Mouse (Mus musculus) layer of hippocampus, postnatal 14 days (tissue): ENCODE measurements around the gene Kif5c. TPM values are rescaled to one million over a fixed set of nuclear protein-coding genes. Genes with fewer than 3 reads are reported as not detected.
A peak's percentile ranks its signal among the peaks of the same experiment; 100 is the strongest.

Source experiments
- DNase-seq, 2 experiments: peaks; one replicate each; pipeline ENCODE4 v3.0.0; 2021 to 2022; ENCODE audit warnings: low spot score in 2 of 2, mixed read lengths in 1 of 2
- total RNA-seq, 2 experiments: library from RNA; stranded (reverse); gene quantifications; 2 replicates each; pipeline ENCODE4 v1.2.3; 2021

Kif5c gene
- total RNA-seq, 2 experiments from 2014 or later = 557 to 563 TPM

- DNase-seq = peak; percentile 66 to 78
These were observed 1.6 kb downstream of the Kif5c start for GRCm38 (mm10) chr2:49620626-49621117.

- no peak for DNase-seq
These were observed 2.1 kb downstream of the Kif5c start for GRCm38 (mm10) chr2:49621234-49621633.

DNA sequence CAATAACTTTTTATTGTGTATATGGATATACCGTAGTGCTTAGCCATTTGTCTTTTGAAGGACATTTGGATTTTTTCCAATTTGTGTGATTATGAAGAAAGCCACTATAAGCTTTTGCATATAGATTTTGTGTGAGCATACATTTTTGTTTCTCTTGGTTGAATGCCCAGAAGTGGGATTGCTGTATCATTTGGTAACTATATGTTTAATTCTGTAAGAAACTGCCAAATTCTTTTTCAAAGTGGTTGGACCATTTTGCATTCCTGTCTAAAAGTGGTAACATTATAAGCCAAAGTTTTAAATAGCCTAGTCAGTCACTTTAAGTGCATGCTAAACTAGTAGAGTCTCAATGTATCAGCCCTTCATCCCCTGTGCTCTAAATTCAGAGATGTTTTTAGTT is 6.5 kb downstream of the Kif5c start:
- no peak for DNase-seq

GRCm38 (mm10) chr2:49627611-49628010 is 8.5 kb downstream of the Kif5c start:
- DNase-seq = no peak

- peak in 1 of 2 experiments; percentile 50 for DNase-seq
These were observed 9.1 kb downstream of the Kif5c start for GRCm38 (mm10) chr2:49628094-49628705.

DNA sequence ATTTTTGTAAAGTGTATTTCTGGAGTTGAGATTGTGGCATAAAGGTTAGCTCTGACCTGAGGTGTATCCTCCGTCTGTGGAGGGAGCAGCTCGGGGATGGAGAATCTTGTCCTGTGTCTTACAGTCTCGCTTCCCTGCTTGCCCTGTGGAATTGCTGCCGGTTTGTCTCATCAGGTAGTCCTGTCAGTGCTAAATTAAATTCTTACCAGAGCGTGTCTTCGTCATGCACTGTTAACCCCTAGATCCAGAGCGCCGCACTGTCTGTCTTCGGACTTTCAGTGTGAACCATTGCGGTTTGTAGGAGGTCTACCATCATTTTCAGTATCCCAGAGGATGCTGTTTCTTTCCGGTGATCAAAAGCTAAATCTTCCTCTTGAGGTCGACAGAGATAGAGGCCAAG is 10.1 kb downstream of the Kif5c start:
- DNase-seq = no peak

GRCm38 (mm10) chr2:49630636-49631035 is 11.5 kb downstream of the Kif5c start:
- DNase-seq = no peak

DNA sequence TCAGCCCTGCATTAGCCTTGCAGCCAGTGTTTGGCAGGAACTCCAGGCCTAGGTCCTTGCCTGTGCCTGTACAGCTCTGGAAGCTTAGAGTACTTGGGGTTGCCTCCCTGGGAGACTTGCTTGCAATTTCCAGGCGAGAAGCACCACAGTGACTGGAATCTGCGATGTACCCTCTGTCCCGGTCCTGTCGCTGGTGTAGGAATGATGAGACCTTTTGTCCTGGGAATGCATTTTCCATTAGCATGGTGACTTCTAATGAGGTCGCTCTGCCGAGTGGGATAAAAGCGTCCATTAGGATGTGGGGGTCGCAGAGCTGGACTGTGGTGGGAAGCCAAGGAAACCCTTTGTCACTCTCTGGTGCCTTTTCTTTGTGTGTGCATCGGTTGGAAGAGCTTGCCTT is 14.1 kb downstream of the Kif5c start:
- DNase-seq = no peak

GRCm38 (mm10) chr2:49642761-49643160 is 23.7 kb downstream of the Kif5c start:
- peak in 1 of 2 experiments; percentile 59 for DNase-seq

DNA sequence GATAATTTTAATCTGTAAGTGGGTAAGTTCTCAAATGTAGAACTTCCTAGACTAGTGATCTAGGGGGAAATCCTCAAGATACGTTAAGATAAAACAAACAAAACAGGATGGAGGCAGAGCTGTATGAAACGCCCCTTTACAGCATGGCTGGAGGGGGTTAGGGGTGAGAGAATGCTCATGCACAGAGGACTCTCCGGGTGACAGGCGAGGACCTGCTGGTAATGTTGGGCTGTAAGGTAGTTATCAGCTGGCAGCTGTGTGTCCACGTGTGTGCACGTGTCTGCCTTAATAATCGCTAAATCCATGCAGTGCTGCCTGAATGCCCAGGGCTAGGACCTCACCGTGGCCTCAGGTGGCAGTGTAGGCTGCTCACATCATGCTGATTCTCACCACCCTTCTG is 24.7 kb downstream of the Kif5c start:
- no peak for DNase-seq

- DNase-seq = no peak
These were observed 28.5 kb downstream of the Kif5c start for GRCm38 (mm10) chr2:49647591-49647990.

- DNase-seq = no peak
These were observed 29.2 kb downstream of the Kif5c start for GRCm38 (mm10) chr2:49648344-49648743.

DNA sequence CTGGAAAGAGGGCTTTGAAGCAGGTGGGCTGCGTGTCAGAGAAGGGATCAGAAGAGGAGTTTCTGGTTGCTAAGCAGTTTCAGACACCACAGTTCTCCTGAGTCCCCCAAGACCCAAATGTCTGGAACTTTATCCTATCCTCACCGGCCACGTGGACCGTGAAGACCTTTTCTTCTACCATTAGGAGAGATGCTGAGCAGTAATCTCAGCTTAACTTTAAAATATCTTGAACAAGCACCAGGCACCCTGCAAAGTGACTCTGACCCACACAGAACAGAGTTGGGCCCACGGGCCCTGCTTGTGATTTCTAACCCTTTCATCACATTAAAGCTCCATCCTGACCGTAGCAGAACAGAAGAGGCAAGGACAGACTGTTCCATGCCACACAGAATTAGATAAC is 29.7 kb downstream of the Kif5c start:
- no peak for DNase-seq

DNA sequence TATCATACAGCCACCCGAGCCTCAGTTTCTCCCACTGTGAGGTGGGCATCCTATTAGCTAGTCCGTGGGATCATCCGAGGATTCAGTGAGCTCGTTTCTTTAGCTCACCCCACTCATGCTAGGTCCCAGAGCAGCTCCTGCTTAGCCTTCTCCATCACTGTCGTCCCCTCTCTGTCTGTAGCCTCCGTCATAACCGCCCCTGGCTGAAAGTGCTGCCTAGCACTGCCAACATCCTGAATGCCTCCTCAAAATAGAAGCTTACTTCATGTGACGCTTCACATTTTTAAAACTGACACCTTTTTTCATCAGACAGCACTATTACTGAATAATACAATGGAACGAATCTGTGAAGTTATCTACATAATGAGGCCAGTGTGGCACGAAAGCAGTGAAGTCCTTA is 30.1 kb downstream of the Kif5c start:
- DNase-seq = no peak

GRCm38 (mm10) chr2:49651737-49652136 is 32.6 kb downstream of the Kif5c start:
- no peak for DNase-seq

DNA sequence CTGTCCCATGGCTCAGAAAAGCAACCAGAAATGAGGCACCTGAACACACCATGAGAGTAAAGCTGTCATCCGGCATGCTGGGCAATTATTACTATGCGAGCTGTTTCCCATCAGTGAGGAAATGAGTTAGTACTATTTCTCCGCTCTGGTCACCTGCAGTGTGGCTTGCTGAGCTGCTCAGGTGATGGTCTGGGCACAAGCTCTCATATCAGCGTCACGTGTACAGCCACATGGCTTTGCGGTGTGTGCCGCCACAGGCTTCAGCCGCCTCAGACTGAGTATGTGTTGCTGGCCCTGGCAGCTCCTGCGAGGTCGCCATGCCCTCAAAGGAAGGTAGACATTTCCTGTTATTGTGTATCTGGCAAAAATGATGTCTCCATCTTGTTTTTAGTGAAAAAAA is 35.5 kb downstream of the Kif5c start:
- no peak for DNase-seq

DNA sequence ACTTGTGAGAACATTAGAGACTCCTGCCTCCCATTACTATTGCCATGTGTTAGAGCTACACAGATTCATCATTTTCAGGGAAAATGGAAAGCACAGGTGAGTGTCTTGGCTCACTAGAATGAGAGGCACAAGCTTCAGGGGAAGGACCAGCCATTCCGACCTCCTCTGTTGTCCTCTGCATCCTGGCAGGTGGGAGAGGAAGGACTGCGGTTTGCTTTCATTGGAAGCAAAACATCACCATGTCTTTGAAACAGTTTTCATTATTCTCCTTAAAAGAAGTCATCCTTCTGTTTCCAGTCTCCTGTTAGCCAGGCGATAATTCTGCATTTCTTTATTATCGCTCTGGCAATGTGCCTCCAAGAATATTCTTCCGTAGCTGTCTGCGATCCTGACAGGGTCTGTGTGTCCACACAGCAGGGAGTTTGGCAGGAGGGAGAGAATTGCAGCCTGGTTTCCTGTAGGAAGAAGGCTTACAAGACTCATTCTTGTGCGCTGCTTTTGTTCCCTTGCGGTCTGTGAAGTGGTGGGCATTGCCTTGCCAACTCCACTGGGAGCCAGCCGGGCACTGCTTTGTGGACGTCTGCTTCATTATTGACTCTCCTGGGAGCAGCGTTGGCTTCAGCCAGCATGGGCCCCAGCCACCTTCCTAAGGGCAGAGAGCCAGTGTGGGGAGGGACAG is 36.2 kb downstream of the Kif5c start:
- peak; percentile 45 to 76 for DNase-seq

- DNase-seq = no peak
These were observed 36.7 kb downstream of the Kif5c start for GRCm38 (mm10) chr2:49655874-49656195.

GRCm38 (mm10) chr2:49656988-49657387 is 37.9 kb downstream of the Kif5c start:
- no peak for DNase-seq

- no peak for DNase-seq
These were observed 38.6 kb downstream of the Kif5c start for GRCm38 (mm10) chr2:49657666-49658065.

- DNase-seq = no peak
These were observed 39.9 kb downstream of the Kif5c start for GRCm38 (mm10) chr2:49658988-49659387.

DNA sequence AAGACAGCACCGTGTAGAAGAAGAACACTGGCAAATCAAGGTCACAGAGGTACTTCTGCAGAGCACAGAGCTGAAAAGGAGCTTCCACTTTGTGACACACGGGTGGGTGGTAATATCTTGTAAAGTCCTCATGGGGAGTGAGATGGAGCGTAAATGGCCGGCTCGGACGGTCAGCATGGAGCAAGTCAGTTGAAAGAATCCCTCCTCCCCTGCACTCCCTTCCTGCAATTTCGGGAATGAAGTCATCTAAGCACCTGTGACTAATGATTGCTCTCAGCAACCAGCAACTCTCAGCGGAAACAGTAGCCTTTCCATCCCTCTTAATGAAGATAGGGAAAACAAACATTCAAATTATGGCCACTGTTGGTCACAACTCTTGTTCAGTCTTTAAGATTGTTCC is 40.9 kb downstream of the Kif5c start:
- no peak for DNase-seq

DNA sequence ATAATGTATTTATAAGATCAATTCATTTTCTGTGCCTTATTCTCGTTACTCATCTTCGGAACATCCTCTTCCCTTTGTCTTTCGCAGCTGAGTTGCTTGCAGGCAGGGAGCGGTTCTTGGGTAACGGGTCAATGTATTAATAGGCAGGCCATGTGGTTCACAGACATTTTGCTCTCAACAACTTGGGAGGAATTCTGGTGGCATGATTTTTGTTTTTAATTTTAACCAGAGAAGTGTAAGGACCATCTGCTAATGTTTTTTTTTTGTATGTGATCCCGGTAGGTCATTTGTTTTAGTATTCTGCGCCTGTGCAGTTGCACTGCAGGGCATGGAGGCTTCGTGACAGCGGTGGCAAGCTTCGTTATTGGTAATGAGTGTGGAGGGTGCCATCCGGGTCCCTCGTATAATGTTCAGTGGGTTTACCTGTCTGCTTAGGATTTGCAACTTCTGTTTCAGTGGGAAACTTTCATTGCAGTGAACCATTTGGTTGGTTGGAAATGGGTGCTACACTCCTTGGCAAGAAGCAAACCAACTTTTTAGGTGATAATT is 41.4 kb downstream of the Kif5c start:
- no peak for DNase-seq
